8 mouse cellular contexts compared by ENCODE assay signal in the genomic region with DNA sequence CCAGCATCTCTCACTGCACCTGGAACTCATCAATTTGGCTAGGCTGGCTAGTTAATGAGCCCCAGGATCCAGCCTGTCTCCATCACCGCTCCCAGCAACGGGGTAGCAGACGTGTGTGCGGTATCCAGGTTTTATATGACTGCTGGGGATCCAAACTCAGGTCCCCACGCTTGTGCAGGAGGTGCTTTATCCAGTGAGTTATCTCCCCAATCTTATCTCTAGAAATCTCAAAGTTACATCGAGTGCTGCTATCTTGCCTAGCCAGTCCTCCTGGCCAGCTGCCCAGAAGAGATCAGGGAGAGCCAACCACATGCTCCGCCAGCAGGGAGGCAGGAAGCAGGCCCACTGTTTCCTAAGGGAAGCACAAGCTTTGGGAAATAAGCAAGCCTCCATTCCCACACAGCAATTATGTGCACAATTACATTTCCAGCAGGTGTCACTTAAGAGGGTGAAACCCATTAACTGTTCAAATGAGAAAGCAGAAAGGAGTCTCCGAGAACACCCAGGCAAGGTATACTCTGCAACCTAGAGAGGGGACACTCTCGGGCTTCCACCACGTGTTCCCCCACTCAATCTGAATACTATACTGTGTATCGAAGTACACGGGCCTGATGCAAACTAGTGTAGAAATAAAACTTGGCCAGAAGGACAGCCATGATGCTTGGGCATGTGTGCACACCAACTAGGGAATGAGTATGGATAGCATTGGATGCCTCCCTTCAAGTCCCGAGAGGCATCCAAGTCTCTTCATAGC.
DNase-seq lines count a peak whose midpoint lies in the region; ATAC-seq and TF ChIP-seq lines count a peak whose summit lies in the region.
"Had no signal": no experiment of that assay in that cellular context is flagged by ENCODE, and none has a peak within 500 bp of the region (broad histone marks: within the 10 kb centered on the region; RNA-seq: fewer than 3 reads in every experiment).

No protein-coding gene starts in this region.

- no peaks in the 10 kb centered on the region for H3K9me3 ChIP-seq in intestine, embryonic 16.5 days (ENCODE audit: control insufficient read depth, low read length)
- no peaks in the 10 kb centered on the region for H3K9me3 ChIP-seq in neural tube, embryonic 14.5 days (ENCODE audit: control insufficient read depth, low read length)
- H3K9me3 ChIP-seq: limb, embryonic 15.5 days had no signal

- no peaks in the 10 kb centered on the region for H3K36me3 ChIP-seq in intestine, embryonic 16.5 days (ENCODE audit: control insufficient read depth, insufficient read depth, low read length)
- no peaks in the 10 kb centered on the region for H3K36me3 ChIP-seq in neural tube, embryonic 14.5 days (ENCODE audit: control insufficient read depth, insufficient read depth, low read length)
- H3K36me3 ChIP-seq: limb, embryonic 15.5 days had no signal

- ATAC-seq in intestine, embryonic 16.5 days: peak; percentile 58; the same call in 1 of the 2 replicates
- ATAC-seq in neural tube, embryonic 14.5 days (ENCODE audit: low read depth): 0 out of 2 replicates have a peak, but pooled peaks have one; percentile 36
- ATAC-seq in megakaryocyte-erythroid progenitor cell, adult 5-6 weeks (replicated peaks; ENCODE audit: low FRiP score, low TSS enrichment, poor library complexity, severe bottlenecking): no peak

- DNase-seq in adrenal gland, adult 18-20 months (ENCODE audit: low spot score in 2 of 2): peak; percentile 23 to 50
- DNase-seq in adrenal gland, postnatal 4 days (ENCODE audit: low spot score in 2 of 2): peak; percentile 20 to 31
- DNase-seq in forelimb bud, embryonic 11.5 days (ENCODE audit: low read depth, low spot score): peak; percentile 49
- peak; percentile 59 to 62 for DNase-seq in left cerebral cortex, adult 2 months (ENCODE audit: extremely low spot score in 1 of 2, low spot score in 2 of 2)

- H3K27me3 ChIP-seq in intestine, embryonic 16.5 days (replicated peaks; ENCODE audit: control insufficient read depth, insufficient read depth, low read length): no peaks in the 10 kb centered on the region
- no peaks in the 10 kb centered on the region for H3K27me3 ChIP-seq in neural tube, embryonic 14.5 days (ENCODE audit: control insufficient read depth, insufficient read depth, low read length)
- H3K27me3 ChIP-seq: limb, embryonic 15.5 days had no signal

- no peak overlapping the region for H3K27ac ChIP-seq in intestine, embryonic 16.5 days (ENCODE audit: low read length)
- H3K27ac ChIP-seq in left cerebral cortex, adult 2 months: no peak overlapping the region
- H3K27ac ChIP-seq in neural tube, embryonic 14.5 days (ENCODE audit: low read depth, low read length): no peak overlapping the region
- H3K27ac ChIP-seq: limb, embryonic 15.5 days had no signal

- TF ChIP-seq CTCF in left cerebral cortex, adult 2 months (IDR thresholded peaks at IDR 0.05): no peak

- no peak overlapping the region for H3K4me2 ChIP-seq in intestine, embryonic 16.5 days (ENCODE audit: low read depth, low read length)
- no peak overlapping the region for H3K4me2 ChIP-seq in neural tube, embryonic 14.5 days (ENCODE audit: low read depth, low read length)
- H3K4me2 ChIP-seq: limb, embryonic 15.5 days had no signal

- H3K4me1 ChIP-seq in intestine, embryonic 16.5 days (ENCODE audit: control insufficient read depth, insufficient read depth, low read length): peaks cover 7% of the 10 kb centered on the region; the same call in 1 of the 2 replicates
- peaks cover 16% of the 10 kb centered on the region for H3K4me1 ChIP-seq in neural tube, embryonic 14.5 days (ENCODE audit: control insufficient read depth, insufficient read depth, low read length)

- no peak overlapping the region for H3K9ac ChIP-seq in intestine, embryonic 16.5 days (ENCODE audit: low read depth, low read length)
- no peak overlapping the region for H3K9ac ChIP-seq in neural tube, embryonic 14.5 days (replicated peaks; ENCODE audit: low read depth, low read length)
- H3K9ac ChIP-seq: limb, embryonic 15.5 days had no signal

- no peak overlapping the region for H3K4me3 ChIP-seq in intestine, embryonic 16.5 days (ENCODE audit: low read length)
- no peak overlapping the region for H3K4me3 ChIP-seq in left cerebral cortex, adult 2 months
- H3K4me3 ChIP-seq in neural tube, embryonic 14.5 days (ENCODE audit: low read depth, low read length): no peak overlapping the region
- H3K4me3 ChIP-seq: limb, embryonic 15.5 days had no signal

- 65% methylated on average over 13 of the region's 13 CpGs for WGBS in intestine, embryonic 16.5 days
- WGBS in neural tube, embryonic 14.5 days: 61% methylated on average over 13 of the region's 13 CpGs

- intact Hi-C loops in left cerebral cortex, adult 2 months (cut with DNase I): no loop called here
